Mouse (Mus musculus) MEL (cell line): ENCODE measurements around the gene Apoc4.

ENCODE experiments used
- CTCF ChIP-seq, 3 experiments: IDR thresholded peaks in 2 of 3; conservative IDR thresholded peaks in 1 of 3; 2 replicates each; pipeline ENCODE4 v1.5.1; 2011 to 2012; ENCODE audit warnings: low read length in 3 of 3, low read depth in 2 of 3, mild to moderate bottlenecking in 2 of 3, improper control_type of control experiment in 1 of 3, inconsistent platforms in 1 of 3, mixed read lengths in 1 of 3, moderate library complexity in 1 of 3; ENCODE audit not compliant: control insufficient read depth in 1 of 3, insufficient read depth in 1 of 3, poor library complexity in 1 of 3, severe bottlenecking in 1 of 3
- E2F4 ChIP-seq: IDR thresholded peaks from 2 replicates; pipeline ENCODE4 v1.6.1; 2011; ENCODE audit warnings: low read depth, low read length, improper control_type of control experiment, borderline replicate concordance
- EP300 ChIP-seq, 2 experiments: IDR thresholded peaks; 2 replicates each; pipeline ENCODE4 v1.6.1; 2011; ENCODE audit warnings: improper control_type of control experiment in 2 of 2, low read length in 2 of 2, low read depth in 1 of 2, mild to moderate bottlenecking in 1 of 2
- MAX ChIP-seq: IDR thresholded peaks from 2 replicates; pipeline ENCODE4 v1.6.1; 2011; ENCODE audit warnings: low read length, improper control_type of control experiment

DNA sequence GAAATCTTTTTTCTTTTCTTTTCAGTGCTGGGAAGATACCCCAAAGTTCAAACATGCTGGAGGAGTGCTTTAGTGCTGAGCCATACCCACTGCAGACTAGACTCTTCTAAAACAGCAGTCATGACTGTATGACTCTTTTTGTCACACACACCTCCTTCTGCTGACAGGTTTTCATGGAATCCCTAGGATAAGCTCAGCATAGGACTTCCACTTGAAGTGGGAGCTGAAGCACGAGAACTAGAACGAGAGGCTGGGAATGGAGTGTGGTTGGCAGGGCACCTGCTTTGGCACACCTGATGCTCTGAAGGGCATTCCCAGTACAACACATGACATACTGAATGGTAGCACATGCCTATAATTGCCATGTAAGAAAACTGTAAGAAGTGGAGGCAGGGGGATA, 28.7 kb downstream of the Apoc4 start:
- TF ChIP-seq CTCF (IDR thresholded peaks at IDR 0.05 in 2 of 3, conservative IDR thresholded peaks at IDR 0.05 in 1 of 3; ENCODE audit: control insufficient read depth in 1 of 3, insufficient read depth in 1 of 3, low read depth in 2 of 3, low read length in 3 of 3, poor library complexity in 1 of 3, severe bottlenecking in 1 of 3) (no peak), E2F4 (no peak), EP300 (IDR thresholded peaks at IDR 0.05; ENCODE audit: low read depth in 1 of 2, low read length in 2 of 2) (no peak), MAX (no peak)
